In the genomic region with DNA sequence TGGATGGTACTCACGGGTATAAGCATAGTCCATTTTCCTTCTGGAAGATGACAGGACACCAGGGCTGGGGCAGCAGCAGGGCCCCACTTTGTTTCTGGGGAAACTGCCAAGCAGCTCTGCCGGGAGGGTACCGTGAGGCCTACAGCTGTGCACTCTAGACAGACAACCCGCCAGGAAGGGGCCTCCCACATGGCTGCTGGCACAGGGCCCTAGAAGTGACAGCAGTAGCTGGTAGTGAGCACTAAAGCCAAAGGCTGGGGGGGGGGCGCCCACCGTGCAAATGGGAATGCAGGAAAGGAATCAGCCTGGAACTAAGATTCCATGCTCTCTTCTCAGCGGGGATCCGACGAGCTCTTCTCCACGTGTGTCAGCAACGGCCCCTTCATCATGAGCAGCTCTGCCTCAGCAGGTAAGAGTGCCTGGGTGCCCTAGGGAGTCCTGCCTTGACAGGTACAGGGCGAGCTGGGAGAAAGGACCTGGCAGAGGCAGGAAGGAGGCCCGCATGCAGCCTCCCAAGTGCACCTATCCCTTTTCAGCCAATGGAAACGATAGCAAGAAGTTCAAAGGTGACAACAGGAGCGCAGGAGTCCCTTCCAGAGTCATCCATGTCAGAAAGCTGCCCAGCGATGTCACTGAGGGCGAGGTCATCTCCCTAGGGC, we compare ENCODE assay signal across 9 mouse cellular contexts. TPM values are rescaled to one million over a fixed set of nuclear protein-coding genes. Genes with fewer than 3 reads are reported as not detected.
DNase-seq lines count a peak whose midpoint lies in the region; ATAC-seq and TF ChIP-seq lines count a peak whose summit lies in the region.
"Had no signal": no experiment of that assay in that cellular context is flagged by ENCODE, and none has a peak within 500 bp of the region (broad histone marks: within the 10 kb centered on the region; RNA-seq: fewer than 3 reads in every experiment).

No protein-coding gene starts in this region.

- no peaks in the 10 kb centered on the region for H3K9me3 ChIP-seq in limb, embryonic 11.5 days (ENCODE audit: control insufficient read depth, low read length)
- H3K9me3 ChIP-seq in midbrain, postnatal 0 days (ENCODE audit: low read length), result no peaks in the 10 kb centered on the region

- no peak for ATAC-seq in cerebellum, adult (ENCODE audit: insufficient number of reproducible peaks, low FRiP score, low TSS enrichment)
- no peak for ATAC-seq in limb, embryonic 11.5 days (ENCODE audit: insufficient number of reproducible peaks, low FRiP score, low TSS enrichment, low read depth)
- no peak for ATAC-seq in midbrain, postnatal 0 days (ENCODE audit: low FRiP score)

- peak overlapping the region; percentile 91 for H3K4me2 ChIP-seq in limb, embryonic 11.5 days (ENCODE audit: low read depth, severe bottlenecking)
- H3K4me2 ChIP-seq in midbrain, postnatal 0 days (ENCODE audit: low read depth, low read length, poor library complexity, severe bottlenecking), result peak overlapping the region; percentile 8; the same call in 1 of the 2 replicates

- no peak for TF ChIP-seq POLR2A in bone marrow macrophage, adult 2 months (IDR thresholded peaks at IDR 0.05; ENCODE audit: borderline replicate concordance, low read depth, low read length)

- H3K4me3 ChIP-seq in bone marrow macrophage, adult 2 months (ENCODE audit: insufficient read depth, low read length), result peak overlapping the region; percentile 38
- H3K4me3 ChIP-seq in limb, embryonic 11.5 days (ENCODE audit: low read depth, low read length), result no peak overlapping the region
- H3K4me3 ChIP-seq in midbrain, postnatal 0 days (ENCODE audit: low read depth, low read length), result no peak overlapping the region

- H3K36me3 ChIP-seq in limb, embryonic 11.5 days (ENCODE audit: control insufficient read depth, insufficient read depth, low read length), result peaks cover 58% of the 10 kb centered on the region
- H3K36me3 ChIP-seq in midbrain, postnatal 0 days (ENCODE audit: insufficient read depth, low read length), result peaks cover 39% of the 10 kb centered on the region

- H3K4me1 ChIP-seq in bone marrow macrophage, adult 2 months (ENCODE audit: control insufficient read depth, insufficient read depth, low read length), result peaks cover 9% of the 10 kb centered on the region
- H3K4me1 ChIP-seq in limb, embryonic 11.5 days (ENCODE audit: control insufficient read depth, insufficient read depth, low read length), result peaks cover 27% of the 10 kb centered on the region
- H3K4me1 ChIP-seq in midbrain, postnatal 0 days (ENCODE audit: insufficient read depth, low read length), result peaks cover 24% of the 10 kb centered on the region

- no peaks in the 10 kb centered on the region for H3K27me3 ChIP-seq in limb, embryonic 11.5 days (ENCODE audit: control insufficient read depth, insufficient read depth, low read length)
- no peaks in the 10 kb centered on the region for H3K27me3 ChIP-seq in midbrain, postnatal 0 days (ENCODE audit: insufficient read depth, low read length)

- intact Hi-C loops in gastrocnemius, postnatal 14 days (cut with DNase I; ENCODE audit: low total_unique reads), result no loop called here

- 75% methylated on average over 17 of the region's 17 CpGs for whole genome bisulfite sequencing in limb, embryonic 11.5 days
- WGBS in midbrain, postnatal 0 days, result 43% methylated on average over 17 of the region's 17 CpGs

- no peak overlapping the region for H3K27ac ChIP-seq in bone marrow macrophage, adult 2 months (ENCODE audit: insufficient read depth, low read depth, low read length)
- H3K27ac ChIP-seq in limb, embryonic 11.5 days (replicated peaks; ENCODE audit: low read depth, low read length), result no peak overlapping the region
- H3K27ac ChIP-seq in midbrain, postnatal 0 days (ENCODE audit: low read depth, low read length), result no peak overlapping the region

- H3K9ac ChIP-seq in limb, embryonic 11.5 days (ENCODE audit: low read length), result no peak overlapping the region
- no peak overlapping the region for H3K9ac ChIP-seq in midbrain, postnatal 0 days (replicated peaks; ENCODE audit: low read length, poor library complexity, severe bottlenecking)

- DNase-seq in cerebellum, adult 11 months, result peak; percentile 62
- peak; percentile 74 for DNase-seq in gastrocnemius, postnatal 14 days
- DNase-seq in kidney, adult 11 months, result peak; percentile 73
- no peak for DNase-seq in limb, embryonic 11.5 days (ENCODE audit: low spot score)
- DNase-seq in midbrain, postnatal 0 days (ENCODE audit: low spot score), result peak; percentile 89
- DNase-seq in embryo, embryonic 9.5 days (ENCODE audit: extremely low spot score), result no peak

- TF ChIP-seq CTCF in bone marrow macrophage, adult 2 months (IDR thresholded peaks at IDR 0.05; ENCODE audit: low read depth, low read length), result no peak
- no peak for TF ChIP-seq CTCF in midbrain, postnatal 0 days (IDR thresholded peaks at IDR 0.05)

RNA-seq across cellular contexts. Expression of a gene that starts 4.3 kb away (rescaled TPM):
- polyA plus RNA-seq in bone marrow macrophage, adult 2 months (2012; ENCODE audit: insufficient read depth, insufficient read length, missing spikeins), result 129 and 141 TPM in 2 replicates
- 10 to 100 TPM; 40.3 to 48.1 TPM for total RNA-seq in gastrocnemius, postnatal 14 days (2021)
- polyA plus RNA-seq in limb, embryonic 11.5 days (2014; fragmentation: Nextera tagmentation; extraction: Ambion mirVana), result 328 and 351 TPM in 2 replicates
- 114 and 119 TPM in 2 replicates for total RNA-seq in midbrain, postnatal 0 days (2014; rRNA removed)
- polyA plus RNA-seq in midbrain, postnatal 0 days (2015; fragmentation: Nextera tagmentation; extraction: Ambion mirVana), result 46.2 and 49.7 TPM in 2 replicates

RNA-seq across cellular contexts. Expression of a gene that starts 15.7 kb away (rescaled TPM):
- polyA plus RNA-seq in bone marrow macrophage, adult 2 months (2012; ENCODE audit: insufficient read depth, insufficient read length, missing spikeins), result not detected in 2 replicates
- not detected for total RNA-seq in gastrocnemius, postnatal 14 days (2021)
- 16.0 and 19.6 TPM in 2 replicates for polyA plus RNA-seq in limb, embryonic 11.5 days (2014; fragmentation: Nextera tagmentation; extraction: Ambion mirVana)
- total RNA-seq in midbrain, postnatal 0 days (2014; rRNA removed), result 5.9 and 7.5 TPM in 2 replicates
- 11.7 and 14.6 TPM in 2 replicates for polyA plus RNA-seq in midbrain, postnatal 0 days (2015; fragmentation: Nextera tagmentation; extraction: Ambion mirVana)

RNA-seq across cellular contexts. Expression of a gene that starts 15.9 kb away (rescaled TPM):
- not detected in 2 replicates for polyA plus RNA-seq in bone marrow macrophage, adult 2 months (2012; ENCODE audit: insufficient read depth, insufficient read length, missing spikeins)
- under 1 TPM; 0.09 to 0.29 TPM for total RNA-seq in gastrocnemius, postnatal 14 days (2021)
- polyA plus RNA-seq in limb, embryonic 11.5 days (2014; fragmentation: Nextera tagmentation; extraction: Ambion mirVana), result 95.1 and 95.7 TPM in 2 replicates
- total RNA-seq in midbrain, postnatal 0 days (2014; rRNA removed), result 494 and 539 TPM in 2 replicates
- 350 and 358 TPM in 2 replicates for polyA plus RNA-seq in midbrain, postnatal 0 days (2015; fragmentation: Nextera tagmentation; extraction: Ambion mirVana)

RNA-seq across cellular contexts. Expression of a gene that starts 27.5 kb away (rescaled TPM):
- 0.75 TPM in 1 of 2 replicates, not detected in the other for polyA plus RNA-seq in bone marrow macrophage, adult 2 months (2012; ENCODE audit: insufficient read depth, insufficient read length, missing spikeins)
- not detected for total RNA-seq in gastrocnemius, postnatal 14 days (2021)
- 0.20 TPM in 1 of 2 replicates, not detected in the other for polyA plus RNA-seq in limb, embryonic 11.5 days (2014; fragmentation: Nextera tagmentation; extraction: Ambion mirVana)
- not detected in 2 replicates for total RNA-seq in midbrain, postnatal 0 days (2014; rRNA removed)
- not detected in 2 replicates for polyA plus RNA-seq in midbrain, postnatal 0 days (2015; fragmentation: Nextera tagmentation; extraction: Ambion mirVana)

RNA-seq across cellular contexts. Expression of a gene that starts 32.1 kb away (rescaled TPM):
- polyA plus RNA-seq in bone marrow macrophage, adult 2 months (2012; ENCODE audit: insufficient read depth, insufficient read length, missing spikeins), result 1.3 TPM in 1 of 2 replicates, not detected in the other
- 10 to 100 TPM in 1 of 2 experiments, 1 to 10 TPM in 1; 3.6 to 16.6 TPM for total RNA-seq in gastrocnemius, postnatal 14 days (2021)
- polyA plus RNA-seq in limb, embryonic 11.5 days (2014; fragmentation: Nextera tagmentation; extraction: Ambion mirVana), result not detected in 2 replicates
- not detected in 2 replicates for total RNA-seq in midbrain, postnatal 0 days (2014; rRNA removed)
- polyA plus RNA-seq in midbrain, postnatal 0 days (2015; fragmentation: Nextera tagmentation; extraction: Ambion mirVana), result not detected in 2 replicates
- polyA plus RNA-seq: erythroblast, embryonic 14.5 days had no signal

Comparison
In these comparisons a context has a peak if more than half of its experiments do, and no peak if none do; other contexts are left out.
1. DNase-seq: peak in cerebellum, adult 11 months (single experiment), gastrocnemius, postnatal 14 days (single experiment), kidney, adult 11 months (single experiment) and midbrain, postnatal 0 days (single experiment); none in limb, embryonic 11.5 days (single experiment) and embryo, embryonic 9.5 days (single experiment).
2. RNA of a gene that starts 15.9 kb away (polyA plus RNA-seq): 350 to 358 TPM in midbrain, postnatal 0 days and 95.1 to 95.7 TPM in limb, embryonic 11.5 days; not detected in bone marrow macrophage, adult 2 months; every median in the first group is over 10 times any median in the second.